Mouse (Mus musculus) large intestine, adult 2 months (tissue): ENCODE measurements at regions not wholly inside any gene's neighbourhood (a gene's known extent, or its start where the extent isn't known, plus 50 kb on each side); places are given as distances from the start of the nearest gene placed in this dataset.

Experiments
- DNase-seq: peaks from one replicate; pipeline ENCODE4 v3.0.0-alpha.2; 2012; ENCODE audit warnings: low read depth, low spot score
- WGBS: fragments of 180-500 bp; shearing (Covaris S2); methylation state at CpG from one replicate; pipeline ENCODE4 v1.1.7; 2018; 5-methylcytosine and 5-hydroxymethylcytosine counted together

DNA sequence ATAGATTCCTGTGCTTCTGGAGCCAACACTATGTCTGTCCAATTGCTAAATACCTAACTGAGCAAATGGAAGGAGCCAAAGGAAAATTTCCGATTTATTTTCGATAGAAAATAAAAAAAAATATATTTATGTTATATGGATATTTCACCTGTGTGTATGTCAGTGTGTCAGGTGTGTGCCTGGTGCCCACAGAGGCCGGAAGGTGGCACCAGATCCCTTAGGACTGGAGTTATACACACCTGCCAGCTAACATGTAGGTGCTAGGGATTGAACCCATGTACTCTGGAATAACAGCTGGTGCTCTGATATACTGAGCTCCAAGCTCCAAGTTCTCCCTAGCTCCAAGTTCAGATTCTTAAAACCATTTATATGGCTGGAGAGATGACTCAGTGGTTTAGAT lies 79.0 kb downstream of the Mfsd1 start:
- DNase-seq = no peak
- 88% methylated on average over 3 of the region's 3 CpGs for WGBS

DNA sequence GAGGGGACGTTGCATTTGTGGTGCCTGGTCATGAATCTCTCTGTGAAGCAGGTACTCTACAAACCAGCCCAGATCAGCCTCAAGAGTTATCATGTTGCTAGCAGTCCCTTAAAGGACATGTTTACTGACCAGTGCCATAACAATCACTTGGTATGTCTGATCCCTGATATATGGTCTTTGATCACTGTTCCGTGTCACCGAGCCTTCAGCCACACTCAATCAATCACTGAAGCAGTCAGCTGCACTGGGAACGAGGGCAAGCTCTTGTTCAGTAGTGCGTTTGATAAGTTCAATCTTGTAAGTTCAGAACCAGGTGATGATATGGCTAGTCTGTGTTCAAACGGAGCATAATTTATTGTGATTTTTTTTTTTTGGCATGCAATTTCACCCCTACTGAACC lies 126.8 kb downstream of the Mfsd1 start:
- 57% methylated on average over 6 of the region's 6 CpGs for WGBS
- no peak for DNase-seq

DNA sequence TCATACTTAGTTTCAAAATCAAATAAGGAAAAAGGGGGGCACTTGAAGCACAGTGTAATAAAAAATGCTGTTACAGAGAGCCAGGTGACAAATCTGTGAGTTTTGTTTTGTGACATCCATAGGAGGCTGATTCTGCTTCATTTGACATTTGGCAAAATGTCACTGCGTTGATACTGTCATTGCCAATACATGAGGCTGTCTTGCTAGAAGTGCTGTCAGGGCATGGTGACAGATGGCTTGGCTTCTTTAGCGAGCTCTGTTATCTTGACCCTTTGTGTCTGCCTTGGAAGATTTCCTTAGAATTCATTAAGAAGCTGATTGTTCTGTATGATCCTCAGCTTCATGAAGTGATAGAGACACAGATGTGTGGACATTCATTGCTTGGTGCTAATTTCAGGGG lies 129.2 kb downstream of the Mfsd1 start:
- WGBS = 87% methylated on average over 2 of the region's 2 CpGs
- DNase-seq = no peak

DNA sequence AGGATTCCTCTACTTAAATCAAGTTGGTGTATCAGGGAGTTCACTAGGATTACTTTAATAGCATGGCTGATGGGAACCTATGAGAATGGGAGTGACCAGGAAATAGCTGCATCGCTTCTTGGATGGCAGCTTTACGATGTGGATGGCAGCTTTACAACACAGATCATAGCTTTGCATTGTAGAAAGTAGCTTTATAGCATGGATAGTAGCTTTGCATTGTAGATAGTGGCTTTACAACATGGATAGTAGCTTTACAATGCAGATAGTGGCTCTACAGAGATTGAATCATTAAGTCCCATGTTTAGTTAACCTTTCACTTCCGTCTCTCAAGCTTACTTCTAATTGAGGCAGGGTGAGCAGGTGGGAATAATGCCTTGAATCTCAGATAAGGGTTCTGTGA lies 149.4 kb downstream of the Mfsd1 start:
- 16% methylated on average over 3 of the region's 3 CpGs for WGBS
- peak; percentile 25 for DNase-seq

DNA sequence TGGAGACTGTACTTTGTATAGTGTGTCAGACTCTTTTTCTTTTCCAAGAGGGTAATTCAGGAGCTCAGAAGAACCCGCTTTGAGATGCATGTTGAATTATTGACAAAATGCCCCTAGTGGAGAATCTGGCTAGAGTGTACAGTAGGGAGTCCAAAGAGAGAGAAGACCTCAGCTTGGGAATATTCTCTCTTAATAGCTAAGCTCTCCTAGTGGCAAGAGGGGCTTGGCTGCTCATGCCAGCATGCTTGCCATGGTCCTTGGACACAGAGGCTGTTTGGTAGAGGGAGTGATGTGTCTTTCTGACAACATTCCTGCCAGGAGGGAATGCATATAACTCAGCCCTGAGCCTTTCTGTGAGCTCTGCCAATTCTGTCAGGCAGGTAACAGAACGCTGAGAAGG lies 150.3 kb downstream of the Mfsd1 start:
- DNase-seq = no peak
- WGBS = 30% methylated on average over 2 of the region's 2 CpGs

DNA sequence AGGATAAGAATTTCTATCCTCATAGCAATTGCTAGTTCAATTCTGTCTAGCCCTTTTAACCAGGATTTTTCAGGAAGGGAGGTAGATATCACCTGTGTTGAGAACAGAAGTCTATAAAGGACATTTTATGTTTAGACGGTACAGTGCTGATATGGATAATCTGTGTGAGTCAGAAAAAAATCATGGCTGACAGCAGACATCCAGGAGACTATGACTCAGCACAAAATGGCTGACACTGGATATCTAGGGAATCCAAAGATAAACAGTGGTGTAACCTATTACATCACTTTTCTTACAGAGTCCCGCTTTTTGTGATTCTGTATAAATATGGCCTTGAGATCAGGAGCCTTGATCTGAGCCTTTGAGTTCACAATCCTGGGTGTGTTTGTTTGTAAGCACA lies 137.8 kb upstream of the Iqcj start:
- 67% methylated on average over 2 of the region's 2 CpGs for WGBS
- DNase-seq = no peak

DNA sequence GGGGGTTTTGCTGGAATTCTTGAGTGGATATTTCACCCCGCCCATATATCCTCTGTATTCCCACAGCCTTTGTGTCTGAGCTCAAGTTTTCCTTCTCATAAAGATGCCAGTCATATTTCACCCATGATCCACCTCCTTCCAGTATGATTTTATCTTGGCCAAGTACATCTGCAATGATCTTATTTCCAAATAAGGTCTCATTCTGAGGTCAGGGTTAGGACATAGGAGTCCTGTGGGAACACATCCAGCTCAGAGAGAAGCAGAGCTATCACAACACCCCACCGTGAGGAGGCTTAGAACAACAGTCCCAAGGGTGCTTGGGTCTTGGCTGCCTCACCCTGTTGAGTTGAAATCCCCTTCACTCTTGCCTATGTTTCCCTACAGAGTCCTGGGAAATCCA lies 123.4 kb upstream of the Iqcj start:
- DNase-seq = no peak
- 75% methylated on average over 2 of the region's 2 CpGs for WGBS

DNA sequence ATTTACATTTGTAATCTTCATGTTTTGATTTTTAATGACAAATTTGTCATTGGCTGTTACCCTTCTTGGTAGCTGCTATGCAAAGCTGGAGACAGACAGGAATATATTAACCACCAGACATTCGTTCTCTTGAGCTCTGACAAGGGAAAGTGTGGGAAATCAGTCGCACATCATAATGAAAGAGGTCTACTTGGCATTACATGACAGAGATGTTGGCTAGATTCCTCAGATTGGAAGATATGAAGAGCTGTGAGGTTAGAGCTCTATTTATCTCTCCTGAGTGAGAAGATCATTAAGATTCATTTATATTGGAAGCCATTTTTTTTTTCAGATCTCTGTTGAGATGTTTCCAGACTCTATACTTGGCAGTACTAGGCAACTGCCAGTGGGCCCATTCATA lies 118.6 kb upstream of the Iqcj start:
- DNase-seq = no peak
- 80% methylated on average over 2 of the region's 2 CpGs for WGBS

DNA sequence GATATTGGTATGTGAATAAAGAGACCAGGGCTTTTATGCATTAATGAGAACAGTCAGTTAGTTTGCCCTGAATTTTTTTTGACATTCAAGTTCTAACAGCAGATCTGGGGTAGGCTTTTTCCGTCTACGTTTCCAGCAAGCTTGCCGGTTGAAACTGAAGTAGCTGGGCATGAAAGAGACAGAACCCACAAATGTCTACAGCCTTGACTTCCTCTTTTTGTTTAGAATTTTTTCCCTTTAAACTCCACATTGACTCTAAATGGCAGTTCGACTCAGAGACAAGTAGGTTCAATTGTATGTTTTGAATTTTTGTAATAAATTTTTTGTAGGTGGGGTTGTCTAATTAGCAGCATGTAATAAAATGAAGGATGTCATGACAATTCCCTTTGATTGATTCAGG lies 109.8 kb upstream of the Iqcj start:
- WGBS = 70% methylated on average over 4 of the region's 4 CpGs

DNA sequence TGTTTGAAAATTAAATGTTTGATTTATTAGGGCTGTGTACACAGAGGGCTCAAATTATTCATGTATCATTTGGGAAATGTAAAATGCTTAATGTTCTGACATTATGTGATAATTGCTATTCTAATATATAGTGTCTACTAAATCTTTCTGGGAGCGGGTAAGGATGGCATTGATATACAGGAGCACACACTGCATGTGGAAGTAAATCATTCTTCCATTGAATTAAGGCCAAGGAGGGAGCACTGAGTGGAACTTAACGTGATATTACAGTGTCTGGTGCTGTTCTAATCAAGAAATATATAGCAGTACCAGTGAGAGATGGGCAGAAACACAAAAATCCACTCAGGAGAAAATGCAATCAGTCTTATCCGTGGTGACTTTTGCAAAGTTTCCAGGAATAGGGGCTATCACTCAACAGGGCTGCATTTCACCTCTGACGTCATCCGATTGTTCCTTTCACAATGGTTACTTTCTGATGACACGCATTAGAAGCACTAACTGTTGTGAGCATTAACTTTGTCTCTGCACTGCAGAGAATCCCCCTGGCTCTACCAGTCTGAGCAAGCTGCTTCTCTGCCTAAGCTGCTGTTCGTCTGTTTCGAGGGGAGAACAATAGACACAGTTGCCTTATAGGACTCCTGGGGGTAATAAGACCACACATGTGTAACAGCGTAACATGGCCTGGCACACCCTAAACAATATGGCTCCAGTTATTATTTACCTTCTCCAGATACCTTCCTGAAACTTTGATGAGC lies 85.0 kb upstream of the Iqcj start:
- WGBS = 82% methylated on average over 9 of the region's 9 CpGs

More for the DNA sequence above, 109.8 kb upstream of the Iqcj start:
- DNase-seq = no peak

DNA sequence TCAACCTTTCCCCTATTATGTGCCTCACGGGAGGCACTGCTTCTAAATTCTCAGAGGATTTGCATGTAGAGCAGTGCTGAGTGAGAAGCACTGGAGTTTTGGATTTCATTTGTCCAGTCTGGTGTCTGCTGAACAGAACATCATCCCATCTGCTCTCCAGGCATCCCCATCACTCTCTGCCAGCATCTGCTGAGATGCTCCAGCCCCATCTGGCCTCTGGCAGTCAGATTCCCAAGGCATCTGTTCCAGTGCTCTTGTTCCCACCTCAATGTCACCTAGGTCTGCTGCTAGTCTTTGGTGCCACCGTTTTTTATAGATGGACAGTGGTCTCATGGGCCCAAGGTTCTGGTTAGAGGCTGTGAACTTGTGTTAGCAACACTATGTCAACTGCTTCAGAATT lies 63.9 kb upstream of the Iqcj start:
- DNase-seq = no peak
- WGBS = 83% methylated on average over 2 of the region's 2 CpGs

More for the DNA sequence above, 85.0 kb upstream of the Iqcj start:
- no peak for DNase-seq

DNA sequence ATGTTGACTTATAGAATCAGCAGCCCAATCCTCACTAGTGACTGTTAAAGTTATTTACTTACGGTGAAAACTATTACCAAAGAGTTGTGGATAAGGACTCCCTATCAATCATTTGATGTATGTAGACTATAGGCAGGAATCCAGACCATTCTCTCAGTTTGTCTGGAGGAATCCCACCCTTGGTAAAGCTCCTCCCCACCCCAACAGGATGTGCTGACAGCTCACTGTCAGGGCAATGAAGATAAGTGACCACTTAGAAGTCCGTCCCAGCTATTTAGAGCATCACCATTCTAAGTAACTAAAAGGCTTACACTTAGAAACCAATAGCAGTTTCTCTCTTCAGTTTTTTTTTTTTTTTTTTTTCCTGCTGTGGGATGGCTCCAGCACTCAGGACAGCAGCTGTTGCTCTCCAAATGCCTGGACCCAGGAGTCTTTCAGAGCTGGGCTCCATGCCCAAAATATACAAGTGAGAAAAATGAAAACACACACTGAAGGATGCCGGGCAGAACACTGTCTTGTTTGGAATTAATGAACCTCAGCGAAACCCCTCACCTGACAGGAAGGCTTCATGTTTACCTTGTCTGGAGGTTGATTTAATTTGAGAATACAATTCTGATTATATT lies 58.9 kb upstream of the Iqcj start:
- WGBS = 45% methylated on average over 4 of the region's 4 CpGs
- no peak for DNase-seq
